Mouse (Mus musculus) lung, postnatal 25 days (tissue): ENCODE measurements around the gene Awat2.
"Not testable (repeated sequence)": the region's sequence is repeated elsewhere in the genome, so short reads cannot be mapped to it uniquely, and the experiment has no call there.

ENCODE experiments used
- DNase-seq: peaks from one replicate; pipeline ENCODE4 v3.0.0; 2022; ENCODE audit warnings: low spot score

The Awat2 gene

DNA sequence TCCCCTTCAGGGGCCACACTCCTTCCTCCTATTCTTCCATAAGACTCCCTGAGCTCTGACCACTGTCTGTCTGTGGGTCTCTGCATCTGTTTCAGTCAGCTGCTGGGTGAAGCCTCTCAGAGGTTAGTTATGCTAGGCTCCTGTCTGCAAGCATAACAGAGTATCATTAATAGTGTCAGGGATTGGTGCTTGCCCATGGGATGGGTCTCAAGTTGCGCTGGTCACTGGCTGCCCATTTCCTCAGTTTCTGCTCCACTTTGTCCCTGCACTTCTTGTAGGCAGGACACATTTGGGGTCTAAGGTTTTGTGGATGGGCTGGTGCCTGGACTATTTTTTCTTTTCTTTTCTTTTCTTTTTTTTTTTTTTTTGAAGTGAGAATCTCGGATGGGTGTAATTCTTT lies at the start of gene Awat2:
Awat2 (minus strand) TSS at position 101 of the 400 bp plus-strand sequence.
- not testable (repeated sequence) for DNase-seq

DNA sequence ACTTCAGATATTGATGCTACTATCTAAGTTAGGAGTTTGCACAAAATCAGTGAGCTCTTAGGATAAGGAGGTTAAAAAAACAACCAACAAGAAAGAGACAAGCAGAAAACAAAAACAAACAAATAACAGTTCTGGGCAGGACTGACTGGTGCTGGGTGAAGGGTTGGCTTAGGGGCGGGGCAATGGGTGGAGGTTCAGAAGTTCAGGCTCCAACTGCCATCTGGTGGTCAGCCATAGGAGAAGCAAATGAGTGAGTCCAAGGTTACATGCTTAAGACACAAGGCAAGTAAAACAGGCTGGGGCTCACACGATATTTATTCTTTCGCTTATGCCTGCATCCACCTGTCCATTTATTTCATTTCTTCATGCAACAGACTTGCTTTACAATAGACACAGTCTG lies 37.8 kb upstream of the Awat2 start:
- DNase-seq, result peak; percentile 72

DNA sequence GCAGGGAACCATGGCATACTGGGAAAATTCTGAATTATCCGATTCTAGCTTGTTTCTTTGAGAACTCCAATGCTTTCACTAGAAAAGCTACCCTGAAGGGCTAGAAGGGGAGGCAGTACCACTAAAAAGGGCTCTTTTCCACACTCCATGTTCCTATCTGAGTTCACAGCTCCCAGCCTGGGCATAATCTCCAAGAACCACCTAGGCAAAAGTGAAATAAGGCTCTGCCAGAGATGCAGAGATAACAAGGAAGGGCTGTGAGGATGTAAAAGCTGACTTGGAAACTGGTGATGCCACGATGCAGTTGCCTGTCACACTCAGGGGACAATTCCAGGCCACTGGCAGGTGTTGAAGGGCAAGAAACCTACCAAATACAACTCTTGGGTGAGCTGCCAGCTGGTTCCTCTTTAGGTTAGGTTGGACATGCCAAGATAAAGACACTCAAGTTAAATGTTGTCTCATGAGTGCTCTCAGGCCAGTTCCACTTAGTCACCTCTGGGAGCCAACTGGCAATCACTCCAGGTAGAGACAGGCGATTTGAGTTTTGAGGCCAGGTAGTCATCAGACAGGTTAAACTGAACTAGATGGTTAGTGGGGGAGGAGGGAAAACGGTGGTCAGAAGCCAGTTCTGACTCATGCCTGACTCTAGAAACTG lies 33.2 kb upstream of the Awat2 start:
- peak; percentile 12 for DNase-seq

DNA sequence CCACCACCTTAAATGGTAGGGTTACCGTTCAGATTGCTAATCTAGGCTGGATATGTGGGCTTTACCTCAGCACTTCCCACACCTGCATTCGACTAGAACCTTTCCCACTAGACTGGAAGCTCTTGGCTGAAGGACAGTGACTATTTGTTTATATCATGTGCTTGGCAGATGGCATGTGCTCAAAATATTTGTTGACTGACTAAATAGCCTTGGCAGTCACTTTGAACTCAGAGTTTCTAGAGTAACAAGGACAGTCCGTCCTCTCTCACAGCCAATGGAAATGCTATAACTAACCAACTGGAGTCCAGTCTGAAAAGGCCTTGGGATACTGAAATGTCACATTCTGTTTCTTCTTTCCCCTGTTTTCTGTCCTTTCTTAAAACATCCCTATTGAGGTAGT lies 29.0 kb upstream of the Awat2 start:
- DNase-seq, result no peak

DNA sequence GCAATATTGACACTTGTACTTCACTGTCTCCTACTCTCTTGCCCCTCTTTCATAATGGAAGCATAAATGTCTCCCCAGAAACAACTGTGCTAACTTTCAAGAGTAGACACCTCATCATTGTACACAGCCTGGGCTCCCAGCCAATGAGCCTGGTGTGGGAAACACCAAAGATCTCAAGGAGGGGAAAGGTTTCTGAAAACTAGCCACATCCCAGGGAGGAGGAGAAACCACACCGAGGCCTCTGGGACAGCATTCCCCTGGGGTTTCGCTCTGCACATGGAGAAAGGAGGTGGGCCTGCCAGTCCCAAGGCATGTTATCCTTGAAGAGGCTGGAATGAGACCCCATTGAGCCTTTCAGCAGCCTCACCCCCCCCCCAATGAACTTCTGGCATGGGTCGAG lies 27.6 kb upstream of the Awat2 start:
- DNase-seq, result no peak

DNA sequence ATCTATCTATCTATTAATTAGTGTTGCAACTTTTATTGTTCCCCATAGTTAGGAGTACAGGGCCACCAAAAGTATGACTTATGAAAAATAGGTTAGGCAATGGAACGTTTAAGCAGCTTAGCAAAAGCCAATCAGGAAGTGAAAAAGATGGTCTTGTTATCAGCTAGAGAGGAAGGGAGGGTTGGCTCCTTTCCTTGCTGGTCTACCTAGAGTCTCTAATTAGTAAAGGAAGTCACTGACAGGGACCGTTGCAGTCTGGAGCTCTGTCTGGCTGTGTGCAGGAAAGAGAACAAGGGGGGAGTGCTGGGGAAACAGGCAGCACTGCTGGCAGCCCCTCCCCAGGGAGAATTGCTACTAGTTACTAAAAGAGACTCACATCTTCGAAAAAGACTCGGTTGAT lies 25.5 kb upstream of the Awat2 start:
- no peak for DNase-seq

DNA sequence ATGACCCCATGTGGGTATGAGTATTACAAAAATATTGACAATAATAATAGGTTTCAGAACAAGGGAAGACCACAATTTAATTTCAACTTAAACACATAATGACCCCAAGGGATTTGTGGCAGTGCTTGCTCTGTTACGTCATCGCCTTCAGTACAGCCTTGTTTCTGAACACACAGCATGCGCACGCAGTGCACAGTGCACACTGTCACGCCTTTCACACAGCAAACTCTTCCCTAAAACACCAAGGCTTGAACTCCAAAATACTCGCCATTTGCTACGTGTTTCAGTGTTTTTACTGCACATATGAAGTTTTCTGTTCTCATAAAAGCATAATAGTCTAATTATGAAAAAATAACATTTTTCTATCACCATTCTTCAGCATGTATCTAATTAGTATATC lies 1.0 kb upstream of the Awat2 start:
- no peak for DNase-seq

DNA sequence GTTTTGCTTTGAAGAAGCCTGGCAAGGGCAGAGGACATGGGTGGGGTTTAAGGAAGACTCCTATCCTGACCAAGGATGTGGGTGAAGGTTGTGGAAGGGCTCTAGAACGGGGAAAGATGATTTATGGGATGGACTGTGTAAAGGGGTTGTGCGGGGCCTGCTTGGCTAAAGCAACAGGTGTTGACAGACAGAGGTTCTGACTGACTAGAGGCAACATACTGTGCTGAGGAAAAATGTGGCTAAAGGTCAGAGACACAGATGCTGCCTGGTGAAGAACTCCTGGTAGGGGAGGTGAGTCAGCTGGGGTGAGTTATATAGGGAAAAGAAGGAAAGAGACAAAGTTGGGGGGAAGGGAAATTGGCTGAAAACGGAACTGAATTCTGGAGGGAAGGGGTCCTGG lies 10.2 kb downstream of the Awat2 start:
- no peak for DNase-seq

DNA sequence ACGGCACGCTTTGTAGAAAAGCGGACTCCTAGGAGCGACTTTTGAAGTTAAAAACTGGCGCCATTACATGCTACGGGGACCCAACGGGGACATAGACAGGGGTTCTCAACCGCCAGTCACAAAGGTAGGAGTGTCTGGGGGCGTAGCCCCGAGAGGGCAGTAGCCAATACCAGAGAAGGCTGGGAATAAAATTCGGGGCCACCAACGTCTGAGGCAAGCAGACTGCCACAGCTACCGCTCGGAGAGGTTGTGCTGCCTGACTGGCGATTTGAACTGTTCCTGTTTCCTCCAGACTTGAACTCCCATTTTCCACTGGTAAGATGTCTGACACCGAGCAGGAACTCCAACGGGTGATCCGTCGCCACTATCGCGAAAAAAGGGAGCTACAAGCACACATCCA lies 13.8 kb downstream of the Awat2 start, which contains the start of gene Otud6a:
Otud6a (plus strand) TSS at position 321 of the 400 bp plus-strand sequence.
- DNase-seq, result no peak

DNA sequence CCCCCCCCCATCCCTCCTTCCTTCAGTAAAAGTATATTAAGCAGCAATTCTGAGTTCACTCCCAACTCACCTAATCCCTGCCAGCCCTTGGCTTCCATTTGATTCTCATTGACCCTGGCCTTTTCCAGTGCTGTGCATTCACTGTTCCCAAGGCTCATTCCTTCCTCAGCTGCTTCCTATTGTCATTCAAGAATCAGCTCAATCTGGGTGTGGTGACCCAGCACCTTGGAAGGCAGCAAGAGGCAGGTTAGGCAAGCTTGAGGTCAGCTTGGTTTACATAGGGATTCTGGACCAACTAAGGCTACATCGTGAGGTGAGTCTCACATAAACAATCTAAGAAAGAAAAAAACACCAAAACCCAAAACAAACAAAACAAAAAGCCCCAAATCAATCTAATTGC lies 33.3 kb downstream of the Awat2 start:
- no peak for DNase-seq

DNA sequence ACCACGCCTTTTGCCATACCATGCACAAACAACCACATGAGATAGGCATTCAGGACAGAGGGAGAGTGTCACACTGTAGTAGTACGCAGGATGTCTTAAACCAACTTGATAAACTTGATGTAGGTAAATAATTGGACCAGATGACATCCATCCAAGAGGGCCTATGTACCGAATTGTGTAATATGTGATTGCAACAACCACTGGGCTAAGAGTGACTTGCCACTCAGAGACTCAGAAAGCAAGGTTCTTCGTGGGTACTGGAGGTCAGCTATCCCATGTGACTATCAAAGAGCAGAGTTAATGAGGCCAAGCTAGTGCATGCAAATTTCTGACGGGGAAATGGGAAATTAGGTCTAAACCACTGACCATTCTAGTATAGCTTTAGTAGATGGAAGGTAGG lies 40.9 kb downstream of the Awat2 start:
- no peak for DNase-seq

DNA sequence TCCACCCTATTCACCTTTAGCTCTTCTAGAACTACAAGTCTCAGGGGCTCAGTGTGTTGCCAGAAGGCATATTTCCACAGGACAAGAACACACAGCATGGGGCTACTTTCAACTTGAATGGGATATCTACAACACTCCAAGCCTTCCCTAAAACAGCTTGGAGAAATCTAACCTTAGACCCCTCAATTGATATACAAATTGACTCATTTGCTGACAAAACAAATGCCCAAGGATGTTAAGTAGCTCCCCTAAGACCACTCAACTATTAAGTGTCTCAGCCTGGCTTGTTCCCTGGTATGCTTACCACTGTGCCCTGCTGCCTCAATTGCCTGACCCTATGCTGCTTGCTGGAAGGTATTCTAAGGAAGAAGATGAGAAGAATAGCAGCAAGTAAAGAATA lies 41.6 kb downstream of the Awat2 start:
- no peak for DNase-seq

DNA sequence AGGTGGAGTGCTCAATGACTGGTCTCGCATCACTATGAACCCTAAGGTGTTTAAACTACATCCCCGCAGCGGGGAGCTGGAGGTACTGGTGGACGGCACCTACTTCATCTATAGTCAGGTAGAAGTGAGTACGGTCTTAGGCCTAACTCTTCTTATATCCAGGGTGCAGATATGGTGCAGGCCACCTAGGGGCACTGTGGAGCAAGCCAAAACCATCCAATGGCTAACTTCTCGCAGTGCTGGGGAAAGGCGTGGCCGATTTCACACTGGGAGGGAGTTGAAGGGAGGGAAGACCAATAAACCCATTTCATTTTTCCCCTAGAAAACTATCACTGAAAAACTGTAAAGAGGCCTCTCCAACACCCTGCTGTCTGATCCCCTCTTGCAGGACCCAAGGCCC lies 47.5 kb downstream of the Awat2 start:
- peak; percentile 22 for DNase-seq

DNA sequence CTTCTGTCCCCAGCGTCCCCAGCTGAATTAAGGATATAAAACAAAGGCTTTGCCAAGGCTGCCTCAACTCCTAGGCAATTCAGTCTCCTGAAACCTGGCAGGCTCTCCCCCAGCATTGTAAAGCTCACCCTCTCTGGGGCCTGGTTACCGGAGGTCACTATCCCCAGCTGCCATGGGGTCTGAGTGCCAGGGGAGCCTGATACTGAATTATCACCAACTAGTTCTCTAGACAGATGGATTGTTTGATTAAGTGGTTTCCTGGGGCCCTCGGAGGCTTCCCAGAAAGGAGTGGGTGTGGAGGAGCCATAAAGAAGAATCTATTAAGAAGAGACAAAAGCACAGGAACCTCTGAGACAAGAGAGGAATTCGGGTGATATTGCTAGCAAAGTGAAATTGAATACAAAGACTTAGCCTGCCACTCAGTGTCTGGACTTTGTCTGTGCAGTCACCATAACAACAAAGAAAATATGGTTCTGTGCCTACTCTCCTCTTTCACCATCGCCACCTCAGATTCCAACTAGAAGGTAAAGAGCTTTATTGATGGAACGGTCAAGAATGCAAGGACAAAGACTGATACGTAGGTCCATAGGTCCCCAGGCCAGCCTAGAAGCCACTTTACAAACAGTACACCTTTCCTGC lies 48.2 kb downstream of the Awat2 start:
- no peak for DNase-seq

DNA sequence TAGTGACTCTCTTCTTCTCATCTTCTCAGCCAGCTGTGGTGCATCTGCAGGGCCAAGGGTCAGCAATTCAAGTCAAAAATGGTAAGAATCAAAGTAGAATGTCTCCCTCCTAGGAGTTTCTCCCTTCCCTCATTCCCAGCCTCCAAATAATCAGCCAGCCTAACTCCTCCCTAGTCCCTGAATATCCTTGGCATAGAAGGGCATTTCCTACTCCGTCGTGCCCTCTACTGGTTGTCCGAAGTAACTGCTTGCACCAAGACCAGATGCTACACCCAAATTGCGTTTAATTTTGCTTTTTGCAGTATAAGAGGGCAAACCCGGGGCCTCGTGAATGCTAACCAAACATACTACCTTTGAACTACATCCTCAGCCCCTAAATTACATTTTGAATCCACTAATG lies 50.2 kb downstream of the Awat2 start:
- peak; percentile 15 for DNase-seq

DNA sequence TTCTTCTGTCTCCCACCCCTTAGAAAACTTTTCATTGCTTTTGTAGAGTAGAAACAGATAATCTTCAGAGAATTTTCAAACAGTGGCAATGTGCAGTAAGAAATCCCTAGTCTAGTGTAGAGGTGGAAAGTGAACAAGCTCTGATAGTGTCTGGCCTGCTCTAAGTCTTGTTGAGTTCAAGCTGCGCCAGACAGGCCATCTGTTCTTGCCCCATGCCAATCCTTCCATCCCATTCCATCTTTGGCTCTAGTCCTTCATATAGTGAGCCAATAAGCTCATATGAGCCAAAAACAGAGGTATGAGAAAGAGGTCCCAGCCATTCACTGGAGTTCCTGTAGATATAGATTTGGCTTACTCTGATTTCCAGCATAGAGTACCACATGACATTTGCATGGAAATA lies 52.6 kb downstream of the Awat2 start:
- DNase-seq, result no peak

DNA sequence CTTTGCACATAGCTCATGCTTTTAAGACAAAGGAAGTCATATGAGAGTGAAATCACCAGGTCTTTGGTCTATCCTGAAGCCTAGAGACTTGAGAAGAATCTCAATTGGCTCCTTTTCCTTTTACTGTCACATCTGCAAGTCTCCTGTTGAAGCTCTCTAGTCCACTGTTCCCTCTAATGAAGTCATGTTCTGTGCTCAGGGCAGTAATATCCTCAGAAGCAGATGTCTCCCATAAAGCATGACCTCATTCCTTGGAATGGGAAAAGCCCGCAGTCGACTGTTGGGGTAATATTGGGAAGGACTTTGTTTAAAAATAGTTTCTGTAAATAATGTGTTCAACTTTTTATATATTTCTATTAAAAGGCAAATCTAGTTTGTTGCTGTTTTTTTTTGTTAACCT lies 85.5 kb downstream of the Awat2 start:
- DNase-seq, result no peak
